Mouse (Mus musculus): ENCODE data around the gene Slc39a11. TPM values are rescaled to one million over a fixed set of nuclear protein-coding genes. Genes with fewer than 3 reads are reported as not detected.

Slc39a11 gene
- total RNA-seq, 2 experiments from 2014 or later = 21.7 to 23.1 TPM

GRCm38 (mm10) chr11:113200901-113201300, 449.0 kb downstream of the Slc39a11 start:
- TF ChIP-seq CTCF (conservative IDR thresholded peaks at IDR 0.05) = no peak
- Histone ChIP-seq H3K27ac (peak overlapping the region; percentile 98), H3K4me3 (peak overlapping the region; percentile 73)
- DNase-seq (ENCODE audit: low spot score in 2 of 2) = no peak

DNA sequence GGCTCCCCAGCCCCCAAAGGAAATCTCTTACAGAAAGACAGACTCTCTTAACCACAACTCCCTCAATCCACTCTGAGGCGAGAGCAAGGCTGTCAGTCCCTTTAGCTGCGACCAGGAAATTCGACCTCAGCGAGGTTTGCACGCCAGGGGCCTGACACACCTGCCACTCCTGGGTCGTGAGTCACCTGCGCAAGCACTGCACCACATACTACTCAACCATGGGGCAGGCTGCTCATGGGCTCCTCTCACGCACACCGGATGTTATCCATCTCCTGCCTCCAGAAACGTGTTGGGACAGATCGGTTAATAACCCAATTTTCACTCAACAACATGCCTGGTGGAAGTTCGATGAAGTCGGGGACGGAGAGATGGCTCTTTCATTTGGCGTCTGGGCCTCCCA, 451.3 kb downstream of the Slc39a11 start:
- TF ChIP-seq CTCF (conservative IDR thresholded peaks at IDR 0.05) = no peak
- H3K4me3 ChIP-seq = peak overlapping the region; percentile 73
- no peak for DNase-seq (ENCODE audit: low spot score in 2 of 2)
- H3K27ac ChIP-seq = no peak overlapping the region; the same call in 1 of the 2 replicates

- Histone ChIP-seq H3K27ac (no peak overlapping the region; the same call in 1 of the 2 replicates), H3K4me3 (no peak overlapping the region)
- no peak for DNase-seq (ENCODE audit: low spot score in 2 of 2)
- no peak for TF ChIP-seq CTCF (conservative IDR thresholded peaks at IDR 0.05)
Measured at GRCm38 (mm10) chr11:113197624-113198023, 452.3 kb downstream of the Slc39a11 start.

GRCm38 (mm10) chr11:113196234-113197007, 453.5 kb downstream of the Slc39a11 start:
- TF ChIP-seq CTCF (conservative IDR thresholded peaks at IDR 0.05) = no peak
- Histone ChIP-seq H3K27ac (no peak overlapping the region), H3K4me3 (no peak overlapping the region)
- no peak for DNase-seq (ENCODE audit: low spot score in 2 of 2)

Other genes with a start within 250 kb of the Slc39a11 start
- gene Sstr2, start 30.7 kb downstream of the Slc39a11 start, total RNA-seq (2021) = 10 to 100 TPM; 22.0 to 23.2 TPM
- 10 to 100 TPM; 59.5 to 63.2 TPM for gene Cog1, start 910 bp downstream of the Slc39a11 start, total RNA-seq (2021)
- gene Fam104a, start 34.1 kb upstream of the Slc39a11 start, total RNA-seq (2021) = 10 to 100 TPM; 26.4 to 29.1 TPM
- gene D11Wsu47e, start 34.3 kb upstream of the Slc39a11 start, total RNA-seq (2021) = 10 to 100 TPM; 13.2 to 16.2 TPM
- not detected for gene Cpsf4l, start 59.9 kb upstream of the Slc39a11 start, total RNA-seq (2021)
- gene Cdc42ep4, start 101.8 kb upstream of the Slc39a11 start, total RNA-seq (2021) = 10 to 100 TPM; 30.5 to 35.2 TPM

Data from layer of hippocampus, adult 2 months (tissue).